Mouse (Mus musculus): ENCODE results near the gene Cd8a.

DNA sequence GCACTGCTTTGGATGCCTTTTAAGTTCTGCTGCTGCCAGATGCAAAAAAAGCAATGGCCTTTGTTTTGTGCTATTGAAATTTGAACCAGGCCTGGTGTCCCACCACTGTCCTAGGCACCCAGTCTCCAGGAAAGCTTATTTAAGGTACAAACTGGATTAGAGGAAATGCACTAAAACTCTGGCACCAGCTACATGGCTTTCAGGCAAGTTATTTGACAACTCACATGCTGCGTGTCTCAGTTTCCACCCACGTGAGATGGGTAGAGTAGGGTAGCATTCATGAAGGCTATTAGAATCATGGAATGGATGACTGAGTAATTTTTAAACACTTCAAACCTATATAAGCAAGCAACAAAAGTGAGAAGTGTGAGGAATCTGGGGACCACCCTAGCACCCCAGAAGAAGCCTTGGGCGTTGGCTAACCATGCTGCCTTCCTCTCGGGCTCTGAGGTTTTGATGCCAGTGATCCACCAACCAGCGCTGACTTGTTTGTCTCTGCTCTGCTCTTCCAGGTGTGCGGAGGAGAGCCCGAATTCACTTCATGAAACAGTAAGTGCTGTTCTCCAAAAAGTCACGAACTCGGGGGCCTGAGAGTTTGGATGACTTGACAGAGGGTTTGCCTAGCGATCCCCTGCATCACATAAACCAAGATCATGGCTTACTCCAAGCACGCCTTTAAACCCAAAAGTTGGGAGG, 39.5 kb upstream of the Cd8a start:
- TF ChIP-seq CTCF (IDR thresholded peaks at IDR 0.05; ENCODE audit: extremely low read depth, insufficient read depth, low read length) (no peak), POLR2A (IDR thresholded peaks at IDR 0.05; ENCODE audit: extremely low read depth, insufficient read depth, low read length) (no peak)

Measured in cortical plate, adult 2 months (tissue).